Mouse (Mus musculus): ENCODE data around the gene Dnah3.

The Dnah3 gene

GRCm38 (mm10) chr7:119941569-119941968 is 153.5 kb downstream of the Dnah3 start:
- DNase-seq (ENCODE audit: low spot score) = no peak

- DNase-seq (ENCODE audit: low spot score) = no peak
Measured at GRCm38 (mm10) chr7:119937036-119937435, 158.0 kb downstream of the Dnah3 start.

GRCm38 (mm10) chr7:119936321-119936720 is 158.8 kb downstream of the Dnah3 start:
- no peak for DNase-seq (ENCODE audit: low spot score)

- no peak for DNase-seq (ENCODE audit: low spot score)
Measured at GRCm38 (mm10) chr7:119928783-119929440, 166.2 kb downstream of the Dnah3 start.

- no peak for DNase-seq (ENCODE audit: low spot score)
Measured at GRCm38 (mm10) chr7:119921054-119921453, 174.0 kb downstream of the Dnah3 start.

- DNase-seq (ENCODE audit: low spot score) = no peak
Measured at GRCm38 (mm10) chr7:119920457-119920856, 174.6 kb downstream of the Dnah3 start.

GRCm38 (mm10) chr7:119911727-119912126 is 183.4 kb downstream of the Dnah3 start:
- DNase-seq (ENCODE audit: low spot score) = no peak

GRCm38 (mm10) chr7:119906523-119907215 is 188.4 kb downstream of the Dnah3 start:
- DNase-seq (ENCODE audit: low spot score) = no peak

GRCm38 (mm10) chr7:119899386-119900057 is 195.6 kb downstream of the Dnah3 start:
- no peak for DNase-seq (ENCODE audit: low spot score)

- DNase-seq (ENCODE audit: low spot score) = no peak
Measured at GRCm38 (mm10) chr7:119898247-119898856, 196.7 kb downstream of the Dnah3 start.

- peak; percentile 29 for DNase-seq (ENCODE audit: low spot score)
Measured at GRCm38 (mm10) chr7:119897521-119898109, 197.5 kb downstream of the Dnah3 start.

GRCm38 (mm10) chr7:119895639-119896512 is 199.2 kb downstream of the Dnah3 start, which contains the start of the genes Lyrm1 and Dcun1d3:
TSS of gene Lyrm1 (plus strand) at chr7:119895861.
TSS of gene Dcun1d3 (minus strand) at chr7:119896298.
- peak; percentile 94 for DNase-seq (ENCODE audit: low spot score)

- DNase-seq (ENCODE audit: low spot score) = peak; percentile 10
Measured at GRCm38 (mm10) chr7:119894818-119895544, 200.1 kb downstream of the Dnah3 start.

- no peak for DNase-seq (ENCODE audit: low spot score)
Measured at GRCm38 (mm10) chr7:119892742-119893141, 202.3 kb downstream of the Dnah3 start.

- DNase-seq (ENCODE audit: low spot score) = no peak
Measured at GRCm38 (mm10) chr7:119892198-119892597, 202.9 kb downstream of the Dnah3 start.

- no peak for DNase-seq (ENCODE audit: low spot score)
Measured at GRCm38 (mm10) chr7:119887887-119888286, 207.2 kb downstream of the Dnah3 start.

- DNase-seq (ENCODE audit: low spot score) = no peak
Measured at GRCm38 (mm10) chr7:119881229-119881628, 213.9 kb downstream of the Dnah3 start.

GRCm38 (mm10) chr7:119880345-119880744 is 214.7 kb downstream of the Dnah3 start:
- DNase-seq (ENCODE audit: low spot score) = no peak

GRCm38 (mm10) chr7:119879171-119879570 is 215.9 kb downstream of the Dnah3 start:
- DNase-seq (ENCODE audit: low spot score) = no peak

- DNase-seq (ENCODE audit: low spot score) = no peak
Measured at GRCm38 (mm10) chr7:119875776-119876440, 219.2 kb downstream of the Dnah3 start.
